Mouse (Mus musculus) limb, embryonic 12.5 days (tissue): ENCODE data around the gene Ints14. TPM values are rescaled to one million over a fixed set of nuclear protein-coding genes. Genes with fewer than 3 reads are reported as not detected.

Experiments
- ATAC-seq: fragments of 200-750 bp; cut with Nextera tagmentation; 2 replicates; pipeline ENCODE4 v1.8.0; 2017; ENCODE audit warnings: low read depth, moderate TSS enrichment; ENCODE audit not compliant: insufficient number of reproducible peaks, insufficient read depth, low FRiP score, low TSS enrichment
- H3K27ac ChIP-seq: fragments of 300-500 bp; sonication (generic); 2 replicates; pipeline ENCODE4 v1.5.1; 2016; ENCODE audit warnings: mild to moderate bottlenecking, moderate library complexity
- H3K27me3 ChIP-seq: fragments of 300-500 bp; sonication (generic); 2 replicates; pipeline ENCODE4 v1.6.1; 2016; ENCODE audit warnings: mild to moderate bottlenecking, moderate library complexity
- H3K36me3 ChIP-seq: fragments of 300-500 bp; sonication (generic); 2 replicates; pipeline ENCODE4 v1.6.1; 2016; ENCODE audit warnings: mild to moderate bottlenecking, moderate library complexity
- H3K4me1 ChIP-seq: fragments of 300-500 bp; sonication (generic); replicated peaks from 2 replicates; pipeline ENCODE4 v1.6.1; 2016
- H3K4me2 ChIP-seq: fragments of 300-500 bp; sonication (generic); 2 replicates; pipeline ENCODE4 v1.6.1; 2016; ENCODE audit warnings: mild to moderate bottlenecking, moderate library complexity
- H3K4me3 ChIP-seq: fragments of 300-500 bp; sonication (generic); replicated peaks from 2 replicates; pipeline ENCODE4 v1.5.1; 2016; ENCODE audit warnings: mild to moderate bottlenecking
- H3K9ac ChIP-seq: fragments of 300-500 bp; sonication (generic); replicated peaks from 2 replicates; pipeline ENCODE4 v1.6.1; 2016; ENCODE audit warnings: mild to moderate bottlenecking, moderate library complexity
- H3K9me3 ChIP-seq: fragments of 300-500 bp; sonication (generic); 2 replicates; pipeline ENCODE4 v1.6.1; 2016; ENCODE audit warnings: mild to moderate bottlenecking, moderate library complexity
- WGBS: fragments of 180-500 bp; shearing (Covaris S2); methylation state at CpG from one replicate; pipeline ENCODE4 v1.1.7; 2016; 5-methylcytosine and 5-hydroxymethylcytosine counted together
- microRNA-seq: library from miRNA; unstranded; fragments of <30 nt; microRNA quantifications from one replicate; pipeline ENCODE4, GENCODE M21; 2017
- polyA plus RNA-seq: library from polyadenylated mRNA; unstranded; fragments of >200 nt; fragmentation: Nextera tagmentation; extraction: Ambion mirVana; gene quantifications from 2 replicates; pipeline ENCODE4 v1.2.1, GENCODE M21; 2016

Gene Ints14
- polyA plus RNA-seq, 1 experiment from 2014 or later: 60.2 TPM

- Histone ChIP-seq H3K4me1 (peaks cover 8% of the 10 kb centered on the region), H3K4me3 (no peak overlapping the region), H3K9ac (no peak overlapping the region), H3K27ac (no peak overlapping the region), H3K36me3 (peaks cover 52% of the 10 kb centered on the region), H3K4me2 (no peak overlapping the region), H3K27me3 (no peaks in the 10 kb centered on the region), H3K9me3 (no peaks in the 10 kb centered on the region)
- ATAC-seq: no peak
- WGBS: 100% methylated on average over 1 of the region's 1 CpGs
These were observed 75.8 kb downstream of the Ints14 start for GRCm38 (mm10) chr9:65036456-65036855.

Small RNA genes within 50 kb of the gene (microRNA-seq; reads per million reads assigned to microRNA genes)
- not detected for gene Gm25640

Other genes starting within 250 kb of the Ints14 start
- 236 and 252 TPM in 2 replicates for gene Rab11a, start 223.1 kb upstream of the Ints14 start, polyA plus RNA-seq
- 8.4 and 9.2 TPM in 2 replicates for gene Dennd4a, start 149.6 kb upstream of the Ints14 start, polyA plus RNA-seq
- gene Slc24a1, start 9.3 kb upstream of the Ints14 start, polyA plus RNA-seq: 0.08 and 0.09 TPM in 2 replicates
- gene Hacd3, start 60.8 kb downstream of the Ints14 start, polyA plus RNA-seq: 103 and 104 TPM in 2 replicates
- gene Dpp8, start 71.5 kb downstream of the Ints14 start, polyA plus RNA-seq: 44.7 and 50.1 TPM in 2 replicates
- gene Igdcc4, start 140.6 kb downstream of the Ints14 start, polyA plus RNA-seq: 15.7 and 18.2 TPM in 2 replicates
- gene Igdcc3, start 180.3 kb downstream of the Ints14 start, polyA plus RNA-seq: 6.2 and 6.4 TPM in 2 replicates
- gene Parp16, start 234.4 kb downstream of the Ints14 start, polyA plus RNA-seq: 8.2 and 8.7 TPM in 2 replicates